ENCODE assay signal across 12 mouse cellular contexts in genomic region chr4:42945043-42945442, GRCm38 (mm10). TPM values are rescaled to one million over a fixed set of nuclear protein-coding genes. Genes with fewer than 3 reads are reported as not detected.
DNase-seq lines count a peak whose midpoint lies in the region; TF ChIP-seq lines count a peak whose summit lies in the region.
"Had no signal": no experiment of that assay in that cellular context is flagged by ENCODE, and none has a peak within 500 bp of the region (broad histone marks: within the 10 kb centered on the region; RNA-seq: fewer than 3 reads in every experiment).

No protein-coding gene starts in this region.

- no peak overlapping the region for H3K4me3 ChIP-seq in layer of hippocampus, adult 2 months
- H3K4me3 ChIP-seq: limb, embryonic 13.5 days; midbrain, embryonic 15.5 days had no signal

- DNase-seq in gastrocnemius, postnatal 10 days, result peak; percentile 41
- DNase-seq in gastrocnemius, postnatal 36 days, result no peak
- no peak for DNase-seq in layer of hippocampus, adult 2 months (ENCODE audit: low spot score in 2 of 2)
- no peak for DNase-seq in layer of hippocampus, adult 9-11 months
- peak; percentile 44 for DNase-seq in ES-CJ7 (ENCODE audit: low read depth, low spot score)
- peak; percentile 32 for DNase-seq in induced T-regulatory cell, adult 2 months (ENCODE audit: low read depth)
- no peak for DNase-seq in left cerebral cortex, postnatal 25 days (ENCODE audit: low spot score in 2 of 2)
- DNase-seq in cerebellum, adult 18-20 months, result no peak
- DNase-seq: right cerebral cortex, adult 18-20 months; thymus, adult 18-20 months had no signal

- no peak for TF ChIP-seq CTCF in layer of hippocampus, adult 2 months (conservative IDR thresholded peaks at IDR 0.05)

- H3K27ac ChIP-seq in layer of hippocampus, adult 2 months, result peak overlapping the region; percentile 97
- H3K27ac ChIP-seq: limb, embryonic 13.5 days; midbrain, embryonic 15.5 days had no signal

- intact Hi-C loops in gastrocnemius, postnatal 36 days (cut with DNase I), result loop anchor here (2.0 kb wide), 1 partner anchor 68 kb away; no protein-coding TSS in a partner anchor
- intact Hi-C loops in left cerebral cortex, postnatal 25 days (cut with DNase I), result no loop called here

RNA-seq across cellular contexts. Expression of gene Dnajb5, which starts 4.6 kb away (rescaled TPM):
- total RNA-seq in gastrocnemius, postnatal 10 days (2021), result 100 to 1,000 TPM; 114 to 122 TPM
- total RNA-seq in gastrocnemius, postnatal 36 days (2021), result 100 to 1,000 TPM; 191 to 213 TPM
- total RNA-seq in layer of hippocampus, adult 2 months (2021), result 100 to 1,000 TPM; 187 to 211 TPM
- total RNA-seq in left cerebral cortex, postnatal 25 days (2021), result 100 to 1,000 TPM; 221 to 264 TPM

RNA-seq across cellular contexts. Expression of gene 1700022I11Rik, which starts 24.4 kb away (rescaled TPM):
- total RNA-seq in gastrocnemius, postnatal 10 days (2021), result not detected
- not detected for total RNA-seq in gastrocnemius, postnatal 36 days (2021)
- total RNA-seq in layer of hippocampus, adult 2 months (2021), result not detected
- total RNA-seq in left cerebral cortex, postnatal 25 days (2021), result not detected

RNA-seq across cellular contexts. Expression of gene Phf24, which starts 28.6 kb away (rescaled TPM):
- total RNA-seq in gastrocnemius, postnatal 10 days (2021), result 1 to 10 TPM in 1 of 2 experiments, under 1 TPM in 1; 0.78 to 1.3 TPM
- under 1 TPM; 0.15 to 0.97 TPM for total RNA-seq in gastrocnemius, postnatal 36 days (2021)
- 100 to 1,000 TPM; 154 to 155 TPM for total RNA-seq in layer of hippocampus, adult 2 months (2021)
- 100 to 1,000 TPM; 337 to 354 TPM for total RNA-seq in left cerebral cortex, postnatal 25 days (2021)

RNA-seq across cellular contexts. Expression of gene Vcp, which starts 55.3 kb away (rescaled TPM):
- 100 to 1,000 TPM; 270 to 274 TPM for total RNA-seq in gastrocnemius, postnatal 10 days (2021)
- total RNA-seq in gastrocnemius, postnatal 36 days (2021), result 100 to 1,000 TPM; 225 to 248 TPM
- total RNA-seq in layer of hippocampus, adult 2 months (2021), result 100 to 1,000 TPM; 171 to 184 TPM
- 100 to 1,000 TPM; 187 to 191 TPM for total RNA-seq in left cerebral cortex, postnatal 25 days (2021)

Comparison
In these comparisons a context has a peak if more than half of its experiments do, and no peak if none do; other contexts are left out.
1. DNase-seq: peak in gastrocnemius, postnatal 10 days (single experiment), ES-CJ7 (single experiment) and induced T-regulatory cell, adult 2 months (single experiment); none in gastrocnemius, postnatal 36 days (0 of 2), layer of hippocampus, adult 2 months (0 of 2), layer of hippocampus, adult 9-11 months (single experiment), left cerebral cortex, postnatal 25 days (0 of 2) and cerebellum, adult 18-20 months (0 of 2).
2. RNA of gene Phf24, which starts 28.6 kb away (total RNA-seq): 337 to 354 TPM in left cerebral cortex, postnatal 25 days and 154 to 155 TPM in layer of hippocampus, adult 2 months; 0.78 to 1.3 TPM in gastrocnemius, postnatal 10 days and 0.15 to 0.97 TPM in gastrocnemius, postnatal 36 days; every median in the first group is over 10 times any median in the second.